Mouse (Mus musculus): ENCODE results near the gene Cacnb4. TPM values are rescaled to one million over a fixed set of nuclear protein-coding genes. Genes with fewer than 3 reads are reported as not detected.

Cacnb4 gene
- polyA plus RNA-seq, 1 experiment from 2014 or later, result 0.52 TPM

- no peak overlapping the region for H3K27ac ChIP-seq (replicated peaks)
- WGBS, result 90% methylated on average over 5 of the region's 5 CpGs
- no peak overlapping the region for H3K4me3 ChIP-seq
- no peaks in the 10 kb centered on the region for H3K27me3 ChIP-seq (replicated peaks; ENCODE audit: low read depth, poor library complexity, severe bottlenecking)
- no peaks in the 10 kb centered on the region for H3K9me3 ChIP-seq
- H3K4me1 ChIP-seq, result no peaks in the 10 kb centered on the region
- no peak for DNase-seq (ENCODE audit: low spot score)
- peaks cover 6% of the 10 kb centered on the region for H3K36me3 ChIP-seq (replicated peaks)
Measured at GRCm38 (mm10) chr2:52394529-52394928, 282.1 kb downstream of the Cacnb4 start.

DNA sequence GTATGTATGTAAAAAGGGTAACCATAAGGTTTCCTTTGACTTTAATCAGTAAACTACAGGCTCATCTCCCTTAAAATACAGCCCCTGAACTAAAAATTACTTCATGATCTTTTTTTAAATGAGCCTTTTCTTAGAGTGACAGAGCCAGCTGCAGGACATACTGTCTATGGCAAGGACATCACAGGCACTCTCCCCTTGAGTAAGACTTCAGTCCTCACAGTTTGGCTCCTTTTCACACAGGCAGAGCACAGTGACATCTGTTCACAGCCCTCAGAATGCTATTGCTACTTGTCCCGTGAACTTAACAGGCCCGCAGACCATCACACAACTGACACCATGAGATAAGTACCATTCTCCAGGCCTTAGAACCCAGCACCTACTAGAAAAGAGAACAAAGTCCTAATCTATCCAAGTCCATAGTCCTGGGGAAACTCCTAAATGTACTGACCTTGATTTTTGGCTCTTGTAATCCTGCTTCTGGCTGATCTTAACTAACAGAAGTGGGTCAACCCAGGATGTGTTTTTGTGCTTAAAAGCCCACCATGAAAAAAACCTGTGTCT lies 286.1 kb downstream of the Cacnb4 start:
- Histone ChIP-seq H3K4me1 (peaks cover 5% of the 10 kb centered on the region), H3K27me3 (replicated peaks; ENCODE audit: low read depth, poor library complexity, severe bottlenecking) (no peaks in the 10 kb centered on the region), H3K27ac (replicated peaks) (no peak overlapping the region), H3K36me3 (replicated peaks) (no peaks in the 10 kb centered on the region), H3K4me3 (no peak overlapping the region), H3K9me3 (no peaks in the 10 kb centered on the region)
- WGBS, result 88% methylated on average over 2 of the region's 2 CpGs
- DNase-seq (ENCODE audit: low spot score), result no peak

DNA sequence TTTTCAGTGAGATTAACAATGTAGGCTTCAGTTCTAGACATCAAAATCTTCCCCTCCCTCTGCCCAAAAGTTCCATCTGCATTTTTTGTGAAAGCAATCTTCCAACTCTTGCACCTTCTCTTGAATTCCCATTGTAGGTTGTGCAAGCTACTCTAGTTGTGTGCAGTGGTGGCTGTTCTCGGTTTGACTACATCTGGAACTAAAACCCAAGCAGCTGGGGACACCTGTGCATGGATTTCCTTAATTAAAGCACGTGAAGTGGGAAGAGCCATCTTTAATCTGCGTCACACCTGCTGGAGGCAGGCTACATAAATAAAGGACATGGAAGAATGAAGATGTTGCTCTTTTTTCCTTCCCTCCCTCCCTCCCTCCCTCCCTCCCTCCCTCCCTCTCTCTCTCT lies 286.7 kb downstream of the Cacnb4 start:
- Histone ChIP-seq H3K36me3 (replicated peaks) (no peaks in the 10 kb centered on the region), H3K27ac (replicated peaks) (no peak overlapping the region), H3K4me1 (peaks cover 5% of the 10 kb centered on the region), H3K9me3 (no peaks in the 10 kb centered on the region), H3K4me3 (no peak overlapping the region), H3K27me3 (replicated peaks; ENCODE audit: low read depth, poor library complexity, severe bottlenecking) (no peaks in the 10 kb centered on the region)
- WGBS, result 72% methylated on average over 3 of the region's 3 CpGs
- no peak for DNase-seq (ENCODE audit: low spot score)

- WGBS, result 86% methylated on average over 6 of the region's 6 CpGs
- Histone ChIP-seq H3K9me3 (no peaks in the 10 kb centered on the region), H3K27me3 (replicated peaks; ENCODE audit: low read depth, poor library complexity, severe bottlenecking) (no peaks in the 10 kb centered on the region), H3K36me3 (replicated peaks) (no peaks in the 10 kb centered on the region), H3K4me3 (no peak overlapping the region), H3K27ac (replicated peaks) (no peak overlapping the region), H3K4me1 (peaks cover 5% of the 10 kb centered on the region)
- DNase-seq (ENCODE audit: low spot score), result no peak
Measured at GRCm38 (mm10) chr2:52386451-52386850, 290.2 kb downstream of the Cacnb4 start.

DNA sequence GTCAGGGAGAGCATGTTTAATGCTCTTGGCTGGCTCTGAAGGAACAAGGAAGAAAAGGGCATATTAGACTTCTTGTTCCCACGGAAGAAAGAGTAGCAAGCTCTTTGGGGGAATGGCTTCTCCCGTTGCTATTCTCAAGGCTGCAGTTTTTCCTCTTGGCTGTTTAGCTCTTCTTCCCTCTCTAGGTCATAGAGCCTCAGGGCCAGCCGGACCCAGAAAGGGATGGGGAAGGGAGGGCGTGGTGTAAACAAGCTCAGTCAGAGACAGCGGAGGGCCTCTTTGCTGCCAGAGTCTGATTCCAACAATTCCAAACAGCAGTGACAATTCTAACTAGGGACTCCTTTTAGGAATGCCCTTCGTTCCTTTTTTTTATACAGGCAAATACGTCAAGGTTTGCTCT lies 290.6 kb downstream of the Cacnb4 start:
- no peak for DNase-seq (ENCODE audit: low spot score)
- Histone ChIP-seq H3K9me3 (no peaks in the 10 kb centered on the region), H3K36me3 (replicated peaks) (no peaks in the 10 kb centered on the region), H3K4me3 (no peak overlapping the region), H3K27ac (replicated peaks) (no peak overlapping the region), H3K27me3 (replicated peaks; ENCODE audit: low read depth, poor library complexity, severe bottlenecking) (no peaks in the 10 kb centered on the region), H3K4me1 (peaks cover 5% of the 10 kb centered on the region)
- WGBS, result 59% methylated on average over 7 of the region's 7 CpGs

GRCm38 (mm10) chr2:52378848-52379261 lies 297.8 kb downstream of the Cacnb4 start:
- no peak for DNase-seq (ENCODE audit: low spot score)
- H3K4me3 ChIP-seq, result no peak overlapping the region
- no peak overlapping the region for H3K27ac ChIP-seq (replicated peaks)
- no peaks in the 10 kb centered on the region for H3K9me3 ChIP-seq
- no peaks in the 10 kb centered on the region for H3K27me3 ChIP-seq (replicated peaks; ENCODE audit: low read depth, poor library complexity, severe bottlenecking)
- 71% methylated on average over 10 of the region's 10 CpGs for WGBS
- no peaks in the 10 kb centered on the region for H3K4me1 ChIP-seq
- H3K36me3 ChIP-seq (replicated peaks), result no peaks in the 10 kb centered on the region

- Histone ChIP-seq H3K4me3 (no peak within 1 kb of the TSS), H3K36me3 (replicated peaks) (no peaks in the 10 kb centered on the region), H3K27ac (replicated peaks) (no peak within 1 kb of the TSS), H3K9me3 (no peaks in the 10 kb centered on the region), H3K27me3 (replicated peaks; ENCODE audit: low read depth, poor library complexity, severe bottlenecking) (no peaks in the 10 kb centered on the region), H3K4me1 (no peaks in the 10 kb centered on the region)
- DNase-seq (ENCODE audit: low spot score), result no peak
- 45% methylated on average over 7 of the region's 7 CpGs for WGBS
Measured at GRCm38 (mm10) chr2:52378448-52378804, 298.2 kb downstream of the Cacnb4 start, which contains the start of gene Neb. Neb (minus strand) TSS chr2:52378474.

Other genes starting within 250 kb of the Cacnb4 start
- gene Stam2, start 65.5 kb upstream of the Cacnb4 start, polyA plus RNA-seq (2016; fragmentation: Nextera tagmentation; extraction: Ambion mirVana), result 30.3 and 32.8 TPM in 2 replicates
- gene Fmnl2, start 181.0 kb upstream of the Cacnb4 start, polyA plus RNA-seq (2016; fragmentation: Nextera tagmentation; extraction: Ambion mirVana), result 6.0 and 7.3 TPM in 2 replicates

Measured in embryonic facial prominence, embryonic 10.5 days (tissue).